Mouse (Mus musculus) ES-CJ7 (cell line): ENCODE results near the gene Olfr279.

ENCODE experiments used
- DNase-seq: peaks from one replicate; pipeline ENCODE4 v3.0.0; 2011; ENCODE audit warnings: low read depth, low spot score

Olfr279 gene

GRCm38 (mm10) chr15:98546843-98547242 is 54.6 kb downstream of the Olfr279 start:
- no peak for DNase-seq
